Mouse (Mus musculus): ENCODE data around the gene Rufy3. TPM values are rescaled to one million over a fixed set of nuclear protein-coding genes. Genes with fewer than 3 reads are reported as not detected.

Rufy3 gene
- total RNA-seq, 1 experiment from 2014 or later = 24.2 TPM

GRCm38 (mm10) chr5:88685306-88685705 lies 120.5 kb downstream of the Rufy3 start:
- no peak for DNase-seq

DNA sequence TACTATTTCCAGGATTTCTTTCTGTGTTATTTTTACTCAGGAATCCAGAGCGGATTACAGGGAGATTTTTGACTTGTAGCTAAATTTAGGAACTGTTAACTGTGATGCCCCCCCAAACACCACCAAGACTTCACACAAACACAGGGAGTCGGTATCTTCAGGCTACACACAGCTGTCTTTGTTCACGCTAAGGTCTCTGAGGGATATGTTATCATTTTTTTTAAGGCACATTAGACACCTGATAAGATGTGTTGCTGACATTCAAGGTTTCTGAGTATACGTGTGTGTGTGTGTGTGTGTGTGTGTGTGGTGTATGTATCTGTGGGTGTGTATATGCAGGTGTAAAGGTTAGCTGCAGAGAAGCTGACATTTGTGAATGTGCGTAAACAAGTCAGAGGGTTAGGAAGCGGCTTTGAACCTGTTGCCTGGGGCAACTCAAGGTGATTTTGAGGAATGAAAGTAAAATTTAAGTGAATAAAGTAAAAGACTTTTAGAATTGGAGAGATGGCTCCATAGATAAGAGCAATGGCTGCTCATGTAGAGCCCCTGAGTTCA lies 121.0 kb downstream of the Rufy3 start:
- DNase-seq = no peak

GRCm38 (mm10) chr5:88687996-88688406 lies 123.2 kb downstream of the Rufy3 start:
- no peak for DNase-seq

GRCm38 (mm10) chr5:88688583-88689187 lies 123.8 kb downstream of the Rufy3 start:
- DNase-seq = no peak

DNA sequence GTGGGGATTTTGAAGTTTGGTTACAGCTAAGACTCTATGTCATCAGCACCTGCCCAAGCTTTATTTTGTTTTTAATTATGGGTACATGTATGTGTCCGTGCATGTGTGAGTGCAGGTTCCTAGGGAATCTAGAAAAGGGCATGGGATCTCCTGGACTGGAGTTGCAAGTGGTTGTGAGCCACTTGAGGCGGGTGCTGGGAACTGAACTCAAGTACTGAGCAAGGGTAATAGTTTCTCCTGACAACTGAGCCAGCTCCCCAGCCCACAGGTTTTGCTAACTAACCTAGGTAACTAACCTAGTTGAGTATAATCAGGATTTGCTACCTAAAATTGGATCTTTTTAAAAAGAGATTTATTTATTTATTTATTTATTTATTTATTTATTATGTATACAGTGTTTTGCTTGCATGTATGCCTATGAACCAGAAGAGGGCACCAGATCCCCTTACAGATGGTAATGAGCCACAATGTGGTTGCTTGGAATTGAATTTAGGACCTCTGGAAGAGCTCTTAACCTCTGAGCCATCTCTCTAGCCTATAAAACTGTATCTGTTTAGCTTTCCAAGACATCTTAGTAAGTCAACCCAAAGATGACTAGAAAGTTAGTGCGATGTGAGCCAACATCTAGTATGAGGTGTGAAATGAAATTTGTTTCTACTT lies 124.6 kb downstream of the Rufy3 start:
- peak; percentile 26 for DNase-seq

GRCm38 (mm10) chr5:88690681-88691505 lies 126.1 kb downstream of the Rufy3 start:
- DNase-seq = no peak

- DNase-seq = no peak
Observed at GRCm38 (mm10) chr5:88691506-88692095, 126.8 kb downstream of the Rufy3 start.

GRCm38 (mm10) chr5:88692586-88692985 lies 127.7 kb downstream of the Rufy3 start:
- no peak for DNase-seq

DNA sequence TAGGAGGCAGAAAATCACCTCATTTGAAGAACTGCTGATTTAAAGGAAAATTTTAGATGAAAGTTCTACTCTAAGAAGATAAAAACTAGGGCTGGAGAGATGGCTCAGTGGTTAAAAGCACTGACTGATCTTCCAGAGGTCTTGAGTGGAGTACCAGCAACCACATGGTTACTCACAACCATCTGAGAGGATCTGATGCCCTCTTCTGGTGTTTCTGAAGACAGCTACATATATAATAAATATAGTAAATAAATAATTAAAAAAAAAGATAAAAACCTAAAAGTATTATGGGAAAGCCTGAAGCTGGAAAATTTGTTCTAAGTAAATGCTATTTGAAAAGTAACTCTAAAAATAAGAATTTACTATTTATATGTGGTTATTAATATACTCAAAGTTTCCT lies 128.2 kb downstream of the Rufy3 start:
- no peak for DNase-seq

DNA sequence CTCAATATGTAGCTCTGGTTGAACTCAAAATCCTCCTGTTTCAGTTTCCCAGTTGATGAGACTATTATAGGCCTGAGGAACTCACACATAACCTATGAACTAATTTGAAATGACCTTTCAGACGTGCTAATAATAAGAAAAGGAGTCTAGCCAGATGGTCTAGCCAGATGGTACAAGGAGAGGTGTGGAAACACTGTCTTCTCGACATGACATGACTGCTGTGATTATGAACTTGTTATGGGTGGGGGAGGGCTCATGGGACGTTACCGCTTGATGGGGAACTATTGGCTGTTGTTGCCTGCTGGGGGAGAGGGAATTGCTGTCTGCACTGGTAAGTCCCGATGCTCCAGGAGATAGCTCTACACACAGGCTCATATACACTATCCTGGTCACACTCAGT lies 132.5 kb downstream of the Rufy3 start:
- no peak for DNase-seq

DNA sequence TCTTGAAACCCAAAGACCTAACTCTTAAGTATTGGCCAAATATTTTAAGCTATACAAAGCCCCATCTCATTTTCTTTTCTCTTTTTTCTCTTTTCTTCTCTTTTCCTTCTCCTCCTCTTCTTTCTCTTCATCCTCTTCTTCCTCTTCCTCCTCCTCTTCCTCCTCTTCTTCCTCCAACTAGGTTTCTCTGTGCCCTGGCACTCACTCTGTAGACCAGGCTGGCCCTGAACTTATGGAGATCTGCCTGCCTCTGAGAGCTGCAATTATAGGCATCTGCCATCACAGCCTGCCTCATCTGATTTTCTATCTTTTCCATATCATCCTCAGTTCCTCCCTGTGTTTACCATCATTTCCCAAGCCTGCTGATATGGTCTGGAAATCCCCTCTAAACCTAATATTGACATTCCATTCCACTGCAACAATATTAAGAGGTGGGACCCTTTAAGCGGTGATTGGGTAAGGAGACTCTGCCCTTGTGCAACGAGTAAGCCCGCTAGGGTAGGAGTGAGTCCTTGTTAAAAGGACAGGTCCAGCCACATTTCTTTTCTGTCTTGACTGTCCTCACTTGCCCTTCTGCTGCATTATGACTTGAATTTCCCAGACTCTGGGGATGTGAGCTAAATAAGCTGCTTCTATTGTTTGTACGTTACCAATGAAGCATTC lies 134.5 kb downstream of the Rufy3 start:
- no peak for DNase-seq

Other genes with a start within 250 kb of the Rufy3 start
- not detected in 2 replicates for gene Prol1, start 247.7 kb upstream of the Rufy3 start, total RNA-seq (2021)
- not detected in 2 replicates for gene Amtn, start 188.9 kb upstream of the Rufy3 start, total RNA-seq (2021)
- gene Ambn, start 109.0 kb upstream of the Rufy3 start, total RNA-seq (2021) = not detected in 2 replicates
- gene Enam, start 77.1 kb upstream of the Rufy3 start, total RNA-seq (2021) = not detected in 2 replicates
- gene Jchain, start 37.1 kb upstream of the Rufy3 start, total RNA-seq (2021) = 0.98 and 1.5 TPM in 2 replicates
- 34.8 and 43.2 TPM in 2 replicates for gene Utp3, start 10.6 kb upstream of the Rufy3 start, total RNA-seq (2021)
- gene Grsf1, start 111.1 kb downstream of the Rufy3 start, total RNA-seq (2021) = 151 and 153 TPM in 2 replicates
- 32.4 and 36.4 TPM in 2 replicates for gene Mob1b, start 155.8 kb downstream of the Rufy3 start, total RNA-seq (2021)
- 8.3 and 8.5 TPM in 2 replicates for gene Dck, start 200.0 kb downstream of the Rufy3 start, total RNA-seq (2021)

Data from adrenal gland, postnatal 14 days (tissue).